Mouse (Mus musculus) liver, embryonic 14.5 days (tissue): ENCODE data around the gene Zkscan4. TPM values are rescaled to one million over a fixed set of nuclear protein-coding genes. Genes with fewer than 3 reads are reported as not detected.
"Not testable (repeated sequence)": the region's sequence is repeated elsewhere in the genome, so short reads cannot be mapped to it uniquely, and the experiment has no call there.

Source experiments
- ATAC-seq: fragments of 200-750 bp; cut with Nextera tagmentation; 2 replicates; pipeline ENCODE4 v1.8.0; 2017; ENCODE audit warnings: moderate number of reproducible peaks, mild to moderate bottlenecking, moderate library complexity; ENCODE audit not compliant: insufficient read depth
- DNase-seq, 3 experiments: peaks; one replicate each; pipeline ENCODE4 v3.0.0-alpha.2; 2012 to 2013; ENCODE audit warnings: low read depth in 3 of 3, low spot score in 3 of 3
- H3K27ac ChIP-seq: fragments of 300-500 bp; sonication (generic); 2 replicates; pipeline ENCODE4 v1.5.1; 2014; ENCODE audit warnings: moderate library complexity, mild to moderate bottlenecking, control low read depth, inconsistent platforms
- H3K27me3 ChIP-seq: fragments of 300-500 bp; sonication (generic); 2 replicates; pipeline ENCODE4 v1.6.1; 2014; ENCODE audit warnings: mild to moderate bottlenecking, low read length, moderate library complexity; ENCODE audit not compliant: control insufficient read depth, insufficient read depth
- H3K36me3 ChIP-seq: fragments of 300-500 bp; sonication (generic); replicated peaks from 2 replicates; pipeline ENCODE4 v1.6.1; 2014; ENCODE audit warnings: low read depth; ENCODE audit not compliant: control insufficient read depth, insufficient read depth
- H3K4me1 ChIP-seq, 2 experiments: fragments of 200-500 bp in 1 of 2; fragments of 300-500 bp in 1 of 2; sonication (generic) in 1 of 2; replicated peaks; 2 replicates each; pipeline ENCODE4 v1.6.1; 2012 to 2014; ENCODE audit warnings: antibody characterized with exemption in 1 of 2, inconsistent platforms in 1 of 2, low read length in 1 of 2; ENCODE audit not compliant: control insufficient read depth in 2 of 2, insufficient read depth in 2 of 2
- H3K4me2 ChIP-seq: fragments of 300-500 bp; sonication (generic); 2 replicates; pipeline ENCODE4 v1.6.1; 2014; ENCODE audit warnings: low read depth, mild to moderate bottlenecking, control low read depth, moderate library complexity
- H3K4me3 ChIP-seq, 2 experiments: fragments of 200-500 bp in 1 of 2; fragments of 300-500 bp in 1 of 2; sonication (generic) in 1 of 2; 2 replicates each; pipeline ENCODE4 v1.5.1; 2012 to 2014; ENCODE audit warnings: low read depth in 2 of 2, low read length in 2 of 2, mild to moderate bottlenecking in 2 of 2, control low read depth in 1 of 2, inconsistent platforms in 1 of 2, moderate library complexity in 1 of 2; ENCODE audit not compliant: insufficient read depth in 1 of 2
- H3K9ac ChIP-seq: fragments of 300-500 bp; sonication (generic); replicated peaks from 2 replicates; pipeline ENCODE4 v1.6.1; 2014; ENCODE audit warnings: mild to moderate bottlenecking, control low read depth, moderate library complexity
- H3K9me3 ChIP-seq: fragments of 300-500 bp; sonication (generic); 2 replicates; pipeline ENCODE4 v1.6.1; 2016; ENCODE audit warnings: low read length, mixed read lengths; ENCODE audit not compliant: control insufficient read depth
- CTCF ChIP-seq: IDR thresholded peaks from 2 replicates; pipeline ENCODE4 v1.5.1; 2016; ENCODE audit warnings: antibody characterized with exemption, low read depth, control low read depth
- EP300 ChIP-seq: IDR thresholded peaks from 2 replicates; pipeline ENCODE4 v1.6.1; 2016; ENCODE audit warnings: antibody characterized with exemption, low read depth
- WGBS: fragments of 180-500 bp; shearing (Covaris S2); extraction: QIAGEN DNeasy Blood & Tissue Kit; methylation state at CpG from one replicate; pipeline ENCODE4 v1.1.7; 2014; ENCODE audit not compliant: insufficient replicate concordance; 5-methylcytosine and 5-hydroxymethylcytosine counted together
- polyA plus RNA-seq, 2 experiments: library from polyadenylated mRNA; depleted of rRNA in 1 of 2; stranded (reverse) in 1 of 2; unstranded in 1 of 2; fragments of >200 nt; fragmentation: Nextera tagmentation in 1 of 2; extraction: Ambion mirVana in 1 of 2; gene quantifications; 2 replicates each; pipeline versions ENCODE4 v1.2.1 to v1.2.3; 2012 to 2014

Gene Zkscan4
- polyA plus RNA-seq, 2 experiments = 0.21 to 0.30 TPM

- WGBS = 78% methylated on average over 5 of the region's 5 CpGs
- H3K36me3 ChIP-seq = no peaks in the 10 kb centered on the region
- H3K27ac ChIP-seq = no peak overlapping the region
- TF ChIP-seq CTCF (no peak), EP300 (no peak)
- H3K4me3 ChIP-seq = no peak overlapping the region
- H3K9ac ChIP-seq = no peak overlapping the region
- no peaks in the 10 kb centered on the region for H3K9me3 ChIP-seq
- no peak overlapping the region for H3K4me2 ChIP-seq
- DNase-seq = no peak
- H3K4me1 ChIP-seq = no peaks in the 10 kb centered on the region
- no peak for ATAC-seq
- H3K27me3 ChIP-seq = no peaks in the 10 kb centered on the region
Observed at GRCm38 (mm10) chr13:21492847-21493246, 14.1 kb downstream of the Zkscan4 start.

DNA sequence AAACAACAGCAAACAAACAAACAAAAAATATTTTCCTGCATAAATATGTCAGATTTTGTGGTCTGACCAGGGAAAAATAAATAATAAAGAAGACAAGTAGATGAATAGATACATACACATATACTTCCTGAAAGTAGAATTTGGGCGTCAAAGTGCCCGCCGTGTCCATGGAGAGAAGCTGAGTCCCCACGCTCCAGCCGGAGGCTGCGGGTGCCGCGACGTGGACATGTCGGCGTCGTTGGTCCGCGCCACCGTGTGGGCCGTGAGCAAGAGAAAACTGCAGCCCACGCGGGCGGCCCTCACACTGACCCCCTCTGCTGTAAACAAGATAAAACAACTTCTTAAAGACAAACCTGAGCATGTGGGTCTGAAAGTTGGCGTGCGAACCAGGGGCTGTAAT, 16.4 kb downstream of the Zkscan4 start, which contains the start of gene AK157302:
Gene AK157302 (plus strand): TSS at position 144 of the 400 bp plus-strand sequence.
- 86% methylated on average over 21 of the region's 21 CpGs for WGBS
- H3K4me2 ChIP-seq = no peak within 1 kb of the TSS
- TF ChIP-seq EP300 (no peak), CTCF (no peak)

GRCm38 (mm10) chr13:21501182-21501581, 22.5 kb downstream of the Zkscan4 start, which contains the start of gene Gm11273:
Gene Gm11273, minus strand, starts transcription at chr13:21501418.
- not testable (repeated sequence) for H3K27me3 ChIP-seq, H3K27ac ChIP-seq, H3K9me3 ChIP-seq, H3K9ac ChIP-seq, H3K4me3 ChIP-seq, ATAC-seq, H3K4me1 ChIP-seq, DNase-seq, H3K4me2 ChIP-seq, H3K36me3 ChIP-seq
- 88% methylated on average over 17 of the region's 17 CpGs for WGBS

More for the DNA sequence above, 16.4 kb downstream of the Zkscan4 start, which contains the start of gene AK157302:
- no peaks in the 10 kb centered on the region for H3K9me3 ChIP-seq
- H3K27me3 ChIP-seq = no peaks in the 10 kb centered on the region
- H3K4me3 ChIP-seq = no peak within 1 kb of the TSS
- H3K27ac ChIP-seq = no peak within 1 kb of the TSS
- ATAC-seq (no peak), DNase-seq (no peak)
- no peak within 1 kb of the TSS for H3K9ac ChIP-seq
- no peaks in the 10 kb centered on the region for H3K36me3 ChIP-seq
- no peaks in the 10 kb centered on the region for H3K4me1 ChIP-seq

- H3K9ac ChIP-seq = no peak overlapping the region
- peaks cover 0 to 5% of the 10 kb centered on the region in 2 experiments; a peak in 3 of 4 replicates for H3K4me1 ChIP-seq
- H3K27ac ChIP-seq = no peak overlapping the region
- H3K36me3 ChIP-seq = no peaks in the 10 kb centered on the region
- no peaks in the 10 kb centered on the region for H3K27me3 ChIP-seq
- H3K4me3 ChIP-seq = no peak overlapping the region
- no peaks in the 10 kb centered on the region for H3K9me3 ChIP-seq
- ATAC-seq (no peak), DNase-seq (no peak)
- TF ChIP-seq EP300 (no peak), CTCF (no peak)
- H3K4me2 ChIP-seq = no peak overlapping the region
- WGBS = 61% methylated on average over 5 of the region's 5 CpGs
Observed at GRCm38 (mm10) chr13:21502296-21502695, 23.6 kb downstream of the Zkscan4 start.

DNA sequence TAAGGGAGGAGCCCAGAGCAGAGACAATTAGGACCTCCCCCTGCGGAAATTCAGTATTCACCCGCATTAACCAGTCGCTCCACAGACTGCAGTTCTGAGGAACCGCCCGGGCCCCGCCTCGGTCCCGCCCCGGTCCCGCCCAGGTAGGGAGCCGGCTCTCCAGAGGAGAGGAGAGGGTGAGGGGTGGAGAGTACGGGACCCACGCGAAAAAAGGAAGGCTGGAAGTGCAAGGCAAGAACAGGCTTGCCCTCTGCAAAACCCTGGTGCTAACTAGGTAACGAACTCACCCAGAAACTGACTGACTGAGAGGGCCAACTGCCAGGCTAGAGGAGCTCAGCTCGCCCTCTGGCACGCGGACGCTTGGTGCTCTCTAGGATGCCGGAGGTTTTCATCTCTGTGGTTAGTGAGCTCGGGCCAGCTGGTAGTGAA, 27.5 kb downstream of the Zkscan4 start:
- TF ChIP-seq CTCF = no peak
- TF ChIP-seq EP300 = 0 out of 2 replicates have a peak, but pooled peaks have one; percentile 6
- peak; percentile 72 to 81 (median 74) for DNase-seq
- peaks cover 0 to 5% of the 10 kb centered on the region in 2 experiments; a peak in 3 of 4 replicates for H3K4me1 ChIP-seq
- H3K9ac ChIP-seq = peak overlapping the region; percentile 69
- peak; percentile 99 for ATAC-seq
- H3K4me3 ChIP-seq = peak overlapping the region; percentile 73 to 85
- H3K9me3 ChIP-seq = no peaks in the 10 kb centered on the region
- H3K36me3 ChIP-seq = no peaks in the 10 kb centered on the region
- peak overlapping the region; percentile 64 for H3K4me2 ChIP-seq
- no peaks in the 10 kb centered on the region for H3K27me3 ChIP-seq
- no peak overlapping the region for H3K27ac ChIP-seq
- WGBS = under 1% methylated on average over 21 of the region's 21 CpGs
